Mouse (Mus musculus) spleen, adult 2 months (tissue): Measurements from ENCODE around the gene Gipc1.

ENCODE experiments used
- CTCF ChIP-seq: fragments of 200-500 bp; IDR thresholded peaks from 2 replicates; pipeline ENCODE4 v1.5.1; 2011; ENCODE audit warnings: mild to moderate bottlenecking, inconsistent platforms; ENCODE audit not compliant: insufficient read depth, insufficient read length, insufficient replicate concordance; ENCODE audit errors: extremely low read depth
- POLR2A ChIP-seq: fragments of 200-500 bp; IDR thresholded peaks from 2 replicates; pipeline ENCODE4 v1.6.1; 2011; ENCODE audit warnings: low read depth, low read length, inconsistent platforms

- TF ChIP-seq POLR2A (no peak), CTCF (no peak)
Observed at GRCm38 (mm10) chr8:83609086-83609485, 43.4 kb upstream of the Gipc1 start.
